Mouse (Mus musculus) mesoderm, embryonic 11.5 days (tissue): ENCODE data around the gene Notch1.

Experiments
- DNase-seq: peaks from one replicate; pipeline ENCODE4 v3.0.0-alpha.2; 2012; ENCODE audit warnings: low read depth, low spot score

Gene Notch1

GRCm38 (mm10) chr2:26516275-26516674 lies at the start of gene Notch1:
Gene Notch1 (minus strand): TSS chr2:26516663.
- peak; percentile 47 for DNase-seq

- DNase-seq = peak; percentile 53
Measured at GRCm38 (mm10) chr2:26566221-26566620, 49.8 kb upstream of the Notch1 start.

GRCm38 (mm10) chr2:26561351-26562016 lies 45.0 kb upstream of the Notch1 start:
- peak; percentile 77 for DNase-seq

- DNase-seq = no peak
Measured at GRCm38 (mm10) chr2:26560506-26560905, 44.0 kb upstream of the Notch1 start.

- DNase-seq = no peak
Measured at GRCm38 (mm10) chr2:26556535-26556993, 40.1 kb upstream of the Notch1 start.

GRCm38 (mm10) chr2:26555076-26555475 lies 38.6 kb upstream of the Notch1 start:
- DNase-seq = no peak

- DNase-seq = no peak
Measured at GRCm38 (mm10) chr2:26553904-26554303, 37.4 kb upstream of the Notch1 start.

- no peak for DNase-seq
Measured at GRCm38 (mm10) chr2:26552066-26552465, 35.6 kb upstream of the Notch1 start.

- no peak for DNase-seq
Measured at GRCm38 (mm10) chr2:26551446-26551845, 35.0 kb upstream of the Notch1 start.

GRCm38 (mm10) chr2:26550777-26551176 lies 34.3 kb upstream of the Notch1 start:
- DNase-seq = no peak

- DNase-seq = no peak
Measured at GRCm38 (mm10) chr2:26550205-26550604, 33.7 kb upstream of the Notch1 start.

GRCm38 (mm10) chr2:26549801-26550200 lies 33.3 kb upstream of the Notch1 start:
- no peak for DNase-seq

- peak; percentile 71 for DNase-seq
Measured at GRCm38 (mm10) chr2:26547481-26547880, 31.0 kb upstream of the Notch1 start.

GRCm38 (mm10) chr2:26544265-26544664 lies 27.8 kb upstream of the Notch1 start:
- no peak for DNase-seq

GRCm38 (mm10) chr2:26543768-26544167 lies 27.3 kb upstream of the Notch1 start:
- DNase-seq = no peak

GRCm38 (mm10) chr2:26543155-26543554 lies 26.7 kb upstream of the Notch1 start:
- no peak for DNase-seq

GRCm38 (mm10) chr2:26541258-26541910 lies 24.9 kb upstream of the Notch1 start:
- DNase-seq = peak; percentile 43

GRCm38 (mm10) chr2:26540721-26541120 lies 24.3 kb upstream of the Notch1 start:
- no peak for DNase-seq

- no peak for DNase-seq
Measured at GRCm38 (mm10) chr2:26539516-26539915, 23.1 kb upstream of the Notch1 start.

- DNase-seq = peak; percentile 78
Measured at GRCm38 (mm10) chr2:26535517-26536045, 19.1 kb upstream of the Notch1 start.

GRCm38 (mm10) chr2:26534616-26535015 lies 18.2 kb upstream of the Notch1 start:
- DNase-seq = no peak

- no peak for DNase-seq
Measured at GRCm38 (mm10) chr2:26534161-26534560, 17.7 kb upstream of the Notch1 start.

- peak; percentile 26 for DNase-seq
Measured at GRCm38 (mm10) chr2:26533249-26533648, 16.8 kb upstream of the Notch1 start.
